Mouse (Mus musculus) E14TG2a.4 (cell line): ENCODE measurements around the gene Gpr22.

ENCODE experiments used
- CTCF ChIP-seq: conservative IDR thresholded peaks from 2 replicates; pipeline ENCODE4 v1.5.1; 2014; ENCODE audit warnings: low read length
- POU5F1 ChIP-seq: IDR thresholded peaks from 2 replicates; pipeline ENCODE4 v1.6.1; 2014; ENCODE audit warnings: low read length, borderline replicate concordance

GRCm38 (mm10) chr12:31700623-31701347 lies 13.0 kb downstream of the Gpr22 start:
- no peak for TF ChIP-seq CTCF
- no peak for TF ChIP-seq POU5F1
